Mouse (Mus musculus): ENCODE measurements around the gene Pigp. TPM values are rescaled to one million over a fixed set of nuclear protein-coding genes. Genes with fewer than 3 reads are reported as not detected.
A peak's percentile ranks its signal among the peaks of the same experiment; 100 is the strongest.

Gene Pigp
- total and polyA plus RNA-seq, 3 experiments, result 63.8 to 163 (median 103) TPM

DNA sequence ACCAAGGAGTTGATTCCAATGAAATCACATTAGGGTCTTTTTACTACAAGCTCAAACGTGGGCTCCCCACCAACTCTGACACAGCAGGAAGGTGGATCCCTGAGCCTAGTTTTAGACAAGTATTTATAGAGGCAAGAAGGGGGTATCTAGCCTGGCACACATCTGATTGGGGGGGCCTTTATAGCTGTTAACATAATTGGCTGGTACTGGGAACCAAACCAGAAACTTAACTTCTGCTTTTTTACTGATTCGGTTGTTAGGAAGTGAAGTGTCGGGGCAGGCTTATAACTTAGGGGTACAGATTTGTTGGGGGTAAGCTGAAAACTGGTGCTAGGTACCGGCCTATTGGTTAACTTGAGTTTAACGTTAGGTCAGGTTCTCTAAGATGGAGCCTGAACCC, 51.4 kb downstream of the Pigp start:
- TF ChIP-seq HCFC1 (IDR thresholded peaks at IDR 0.05; ENCODE audit: low read depth, low read length), result no peak

GRCm38 (mm10) chr16:94317752-94318151, 53.9 kb downstream of the Pigp start:
- H3K4me1 ChIP-seq (ENCODE audit: control insufficient read depth in 1 of 2, insufficient read depth in 2 of 2), result peaks cover 11 to 24% of the 10 kb centered on the region in 2 experiments

More for the DNA sequence above, 51.4 kb downstream of the Pigp start:
- H3K27ac ChIP-seq (ENCODE audit: insufficient read depth, low read depth), result peak overlapping the region; percentile 20; the same call in 1 of the 2 replicates
- in situ Hi-C loops (cut with MboI; ENCODE audit: low pct_ligation_motif_present, low pct_unique_long_range_greater_than_20kb, low sequenced_read_pairs), result no loop called here
- H3K9ac ChIP-seq (ENCODE audit: insufficient read depth, low read depth), result no peak overlapping the region; the same call in 1 of the 2 replicates
- no peak overlapping the region for H3K4me3 ChIP-seq (replicated peaks in 1 of 3; ENCODE audit: low read depth in 2 of 3, low read length in 2 of 3, poor library complexity in 1 of 3)
- peaks cover 11 to 22% of the 10 kb centered on the region in 2 experiments for H3K4me1 ChIP-seq (ENCODE audit: control insufficient read depth in 1 of 2, insufficient read depth in 2 of 2)
- H3K27me3 ChIP-seq (replicated peaks), result no peaks in the 10 kb centered on the region
- 0 out of 2 replicates have a peak overlapping the region, but pooled peaks have one; percentile 35 for H3K4me2 ChIP-seq (ENCODE audit: insufficient read depth, low read depth, poor library complexity, severe bottlenecking)
- H3K36me3 ChIP-seq (replicated peaks in 1 of 2; ENCODE audit: control insufficient read depth in 1 of 2, insufficient read depth in 1 of 2, low read length in 1 of 2), result no peaks in the 10 kb centered on the region
- peaks cover 4% of the 10 kb centered on the region for H3K9me3 ChIP-seq (replicated peaks; ENCODE audit: low read length)
- H3K79me2 ChIP-seq (replicated peaks; ENCODE audit: control insufficient read depth, extremely low read depth, insufficient read depth, poor library complexity, severe bottlenecking), result no peaks in the 10 kb centered on the region
- no peak for DNase-seq (ENCODE audit: extremely low read depth)
- dilution Hi-C loops (cut with MboI; ENCODE audit: extremely low pct_ligation_motif_present, extremely low pct_unique_long_range_greater_than_20kb, low sequenced_read_pairs), result no loop called here

GRCm38 (mm10) chr16:94315215-94315614, 56.4 kb downstream of the Pigp start:
- in situ Hi-C loops (cut with MboI; ENCODE audit: low pct_ligation_motif_present, low pct_unique_long_range_greater_than_20kb, low sequenced_read_pairs) (no loop called here), dilution Hi-C loops (cut with MboI; ENCODE audit: extremely low pct_ligation_motif_present, extremely low pct_unique_long_range_greater_than_20kb, low sequenced_read_pairs) (no loop called here)
- H3K36me3 ChIP-seq (replicated peaks in 1 of 2; ENCODE audit: control insufficient read depth in 1 of 2, insufficient read depth in 1 of 2, low read length in 1 of 2), result peaks cover 0 to 4% of the 10 kb centered on the region in 2 experiments
- no peak for TF ChIP-seq ZNF384 (IDR thresholded peaks at IDR 0.05; ENCODE audit: low read depth, low read length)
- no peak for TF ChIP-seq JUND (conservative IDR thresholded peaks at IDR 0.05; ENCODE audit: low read depth, low read length)
- no peak for TF ChIP-seq POLR2AphosphoS2 (IDR thresholded peaks at IDR 0.05; ENCODE audit: low read depth, low read length)
- no peak for TF ChIP-seq HCFC1 (IDR thresholded peaks at IDR 0.05; ENCODE audit: low read depth, low read length)
- no peak for TF ChIP-seq MAX (IDR thresholded peaks at IDR 0.05; ENCODE audit: low read length)
- TF ChIP-seq TBP (conservative IDR thresholded peaks at IDR 0.05; ENCODE audit: low read depth, low read length), result no peak
- H3K4me2 ChIP-seq (ENCODE audit: insufficient read depth, low read depth, poor library complexity, severe bottlenecking), result no peak overlapping the region
- H3K27me3 ChIP-seq (replicated peaks), result peaks cover 1% of the 10 kb centered on the region
- no peak overlapping the region for H3K27ac ChIP-seq (ENCODE audit: insufficient read depth, low read depth)
- H3K4me1 ChIP-seq (ENCODE audit: control insufficient read depth in 1 of 2, insufficient read depth in 2 of 2), result peaks cover 5 to 32% of the 10 kb centered on the region in 2 experiments
- H3K4me3 ChIP-seq (replicated peaks in 1 of 3; ENCODE audit: low read depth in 2 of 3, low read length in 2 of 3, poor library complexity in 1 of 3), result no peak overlapping the region
- H3K79me2 ChIP-seq (replicated peaks; ENCODE audit: control insufficient read depth, extremely low read depth, insufficient read depth, poor library complexity, severe bottlenecking), result no peaks in the 10 kb centered on the region
- H3K9me3 ChIP-seq (replicated peaks; ENCODE audit: low read length), result no peaks in the 10 kb centered on the region
- no peak for DNase-seq (ENCODE audit: extremely low read depth)
- no peak overlapping the region for H3K9ac ChIP-seq (ENCODE audit: insufficient read depth, low read depth)

More at GRCm38 (mm10) chr16:94317752-94318151, 53.9 kb downstream of the Pigp start:
- in situ Hi-C loops (cut with MboI; ENCODE audit: low pct_ligation_motif_present, low pct_unique_long_range_greater_than_20kb, low sequenced_read_pairs) (no loop called here), dilution Hi-C loops (cut with MboI; ENCODE audit: extremely low pct_ligation_motif_present, extremely low pct_unique_long_range_greater_than_20kb, low sequenced_read_pairs) (no loop called here)
- Histone ChIP-seq H3K9ac (ENCODE audit: insufficient read depth, low read depth) (no peak overlapping the region), H3K27ac (ENCODE audit: insufficient read depth, low read depth) (no peak overlapping the region), H3K9me3 (replicated peaks; ENCODE audit: low read length) (peaks cover 4% of the 10 kb centered on the region), H3K27me3 (replicated peaks) (peaks cover 1% of the 10 kb centered on the region), H3K4me3 (replicated peaks in 1 of 3; ENCODE audit: low read depth in 2 of 3, low read length in 2 of 3, poor library complexity in 1 of 3) (no peak overlapping the region), H3K79me2 (replicated peaks; ENCODE audit: control insufficient read depth, extremely low read depth, insufficient read depth, poor library complexity, severe bottlenecking) (no peaks in the 10 kb centered on the region), H3K4me2 (ENCODE audit: insufficient read depth, low read depth, poor library complexity, severe bottlenecking) (no peak overlapping the region), H3K36me3 (replicated peaks in 1 of 2; ENCODE audit: control insufficient read depth in 1 of 2, insufficient read depth in 1 of 2, low read length in 1 of 2) (no peaks in the 10 kb centered on the region)
- no peak for DNase-seq (ENCODE audit: extremely low read depth)
- TF ChIP-seq MXI1 (IDR thresholded peaks at IDR 0.05; ENCODE audit: low read depth, low read length) (no peak), PAX5 (IDR thresholded peaks at IDR 0.05; ENCODE audit: low read length) (no peak), RCOR1 (conservative IDR thresholded peaks at IDR 0.05; ENCODE audit: low read depth, low read length) (no peak), MAX (IDR thresholded peaks at IDR 0.05; ENCODE audit: low read length) (no peak), ZC3H11A (IDR thresholded peaks at IDR 0.05; ENCODE audit: low read depth, low read length) (no peak), MAZ (IDR thresholded peaks at IDR 0.05; ENCODE audit: low read depth, low read length) (no peak), ZNF384 (IDR thresholded peaks at IDR 0.05; ENCODE audit: low read depth, low read length) (no peak), EP300 (IDR thresholded peaks at IDR 0.05; ENCODE audit: low read length) (no peak), E2F4 (IDR thresholded peaks at IDR 0.05; ENCODE audit: insufficient replicate concordance, low read depth, low read length) (no peak), MYC (IDR thresholded peaks at IDR 0.05; ENCODE audit: low read depth, low read length) (no peak), ELF1 (IDR thresholded peaks at IDR 0.05; ENCODE audit: low read depth, low read length) (no peak), MEF2A (IDR thresholded peaks at IDR 0.05; ENCODE audit: borderline replicate concordance, low read depth, low read length) (no peak), SMC3 (IDR thresholded peaks at IDR 0.05; ENCODE audit: low read depth, low read length) (no peak), CHD2 (IDR thresholded peaks at IDR 0.05; ENCODE audit: low read length) (no peak), SIN3A (IDR thresholded peaks at IDR 0.05; ENCODE audit: low read length) (no peak), NELFE (IDR thresholded peaks at IDR 0.05; ENCODE audit: low read depth, low read length) (no peak), IRF4 (IDR thresholded peaks at IDR 0.05; ENCODE audit: low read depth, low read length) (no peak)

All from CH12.LX (cell line).